Comparison of ENCODE assay signal across 30 mouse cellular contexts in the genomic region with DNA sequence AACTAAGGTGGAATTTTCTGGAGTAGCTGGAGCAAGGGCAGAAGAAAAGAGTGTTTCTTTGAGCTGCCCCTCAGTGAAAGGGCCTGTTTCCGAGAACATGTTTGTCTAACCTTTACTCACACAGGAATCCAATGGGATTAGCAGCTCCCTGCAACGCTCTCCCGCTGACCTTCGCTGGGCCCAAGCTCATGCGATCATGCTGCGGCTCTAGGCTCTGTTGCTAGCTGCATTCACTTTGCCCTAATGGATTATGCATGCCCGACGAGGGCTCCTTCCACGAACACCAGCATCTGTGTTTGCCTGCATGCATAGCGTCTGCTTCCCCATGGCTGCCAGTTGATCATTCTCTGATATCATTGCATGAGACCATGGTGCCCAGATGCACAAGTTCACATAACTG.
DNase-seq lines count a peak whose midpoint lies in the region; ATAC-seq and TF ChIP-seq lines count a peak whose summit lies in the region.
"Had no signal": no experiment of that assay in that cellular context is flagged by ENCODE, and none has a peak within 500 bp of the region (broad histone marks: within the 10 kb centered on the region; RNA-seq: fewer than 3 reads in every experiment).

No protein-coding gene starts in this region.

- ATAC-seq in forebrain, postnatal 0 days, result no peak
- peak; percentile 36 for ATAC-seq in midbrain, embryonic 11.5 days (ENCODE audit: low FRiP score)
- no peak for ATAC-seq in midbrain, embryonic 15.5 days (replicated peaks)
- 0 out of 2 replicates have a peak, but pooled peaks have one; percentile 40 for ATAC-seq in midbrain, embryonic 13.5 days
- ATAC-seq: hindbrain, embryonic 16.5 days had no signal

- peak overlapping the region; percentile 36 for H3K27ac ChIP-seq in forebrain, embryonic 10.5 days
- no peak overlapping the region for H3K27ac ChIP-seq in forebrain, postnatal 0 days (ENCODE audit: low read depth, low read length)
- no peak overlapping the region for H3K27ac ChIP-seq in midbrain, embryonic 11.5 days (ENCODE audit: low read depth, low read length)
- no peak overlapping the region for H3K27ac ChIP-seq in midbrain, embryonic 15.5 days
- H3K27ac ChIP-seq in embryonic facial prominence, embryonic 10.5 days (replicated peaks), result peak overlapping the region; percentile 68
- no peak overlapping the region for H3K27ac ChIP-seq in midbrain, embryonic 13.5 days
- no peak overlapping the region for H3K27ac ChIP-seq in cerebellum, adult 2 months (ENCODE audit: insufficient read depth, low read length)
- H3K27ac ChIP-seq: forebrain, embryonic 12.5 days; heart, embryonic 13.5 days; lung, embryonic 15.5 days; neural tube, embryonic 15.5 days; stomach, postnatal 0 days had no signal

- H3K4me2 ChIP-seq in forebrain, postnatal 0 days (ENCODE audit: low read depth), result no peak overlapping the region
- no peak overlapping the region for H3K4me2 ChIP-seq in midbrain, embryonic 11.5 days
- H3K4me2 ChIP-seq in midbrain, embryonic 15.5 days, result no peak overlapping the region
- H3K4me2 ChIP-seq in midbrain, embryonic 13.5 days (replicated peaks), result no peak overlapping the region
- H3K4me2 ChIP-seq: forebrain, embryonic 12.5 days; heart, embryonic 13.5 days; lung, embryonic 15.5 days; neural tube, embryonic 15.5 days had no signal

- H3K4me3 ChIP-seq in forebrain, embryonic 10.5 days, result no peak overlapping the region
- no peak overlapping the region for H3K4me3 ChIP-seq in forebrain, postnatal 0 days (ENCODE audit: low read depth, low read length)
- no peak overlapping the region for H3K4me3 ChIP-seq in midbrain, embryonic 11.5 days (ENCODE audit: low read depth, low read length)
- H3K4me3 ChIP-seq in midbrain, embryonic 15.5 days, result no peak overlapping the region
- H3K4me3 ChIP-seq in embryonic facial prominence, embryonic 10.5 days, result no peak overlapping the region
- no peak overlapping the region for H3K4me3 ChIP-seq in midbrain, embryonic 13.5 days (replicated peaks)
- no peak overlapping the region for H3K4me3 ChIP-seq in cerebellum, adult 2 months (replicated peaks; ENCODE audit: insufficient read depth, low read depth, low read length)
- H3K4me3 ChIP-seq: erythroblast, embryonic 14.5 days; forebrain, embryonic 12.5 days; heart, embryonic 13.5 days; lung, embryonic 15.5 days; neural tube, embryonic 15.5 days had no signal

- peaks cover 42% of the 10 kb centered on the region for H3K4me1 ChIP-seq in forebrain, embryonic 10.5 days
- H3K4me1 ChIP-seq in forebrain, postnatal 0 days (ENCODE audit: insufficient read depth), result no peaks in the 10 kb centered on the region
- peaks cover 10% of the 10 kb centered on the region for H3K4me1 ChIP-seq in midbrain, embryonic 11.5 days (ENCODE audit: control insufficient read depth, insufficient read depth, low read length)
- peaks cover 11% of the 10 kb centered on the region for H3K4me1 ChIP-seq in midbrain, embryonic 15.5 days
- peaks cover 46% of the 10 kb centered on the region for H3K4me1 ChIP-seq in embryonic facial prominence, embryonic 10.5 days
- H3K4me1 ChIP-seq in midbrain, embryonic 13.5 days (replicated peaks), result peaks cover 15% of the 10 kb centered on the region
- no peaks in the 10 kb centered on the region for H3K4me1 ChIP-seq in cerebellum, adult 2 months (ENCODE audit: control insufficient read depth, insufficient read depth, low read length)
- H3K4me1 ChIP-seq: heart, embryonic 13.5 days; lung, embryonic 15.5 days had no signal

- DNase-seq in forebrain, embryonic 10.5 days (ENCODE audit: extremely low spot score, low spot score), result no peak
- no peak for DNase-seq in forebrain, postnatal 0 days
- no peak for DNase-seq in midbrain, embryonic 11.5 days (ENCODE audit: low spot score, missing footprints)
- DNase-seq in embryonic facial prominence, embryonic 10.5 days (ENCODE audit: low spot score), result peak; percentile 60
- no peak for DNase-seq in layer of hippocampus, adult 18-20 months (ENCODE audit: low spot score in 2 of 2)
- DNase-seq in cerebellum, adult 2 months, result no peak
- DNase-seq: adrenal gland, adult 8-10 months; cerebellum, adult 11 months; cerebellum, adult 9-11 months; gastrocnemius, postnatal 36 days; heart, adult 18-20 months; heart, postnatal 10 days; kidney, adult 18-20 months; kidney, postnatal 4 days; layer of hippocampus, postnatal 36 days; left cerebral cortex, postnatal 4 days; right cerebral cortex, adult 18-20 months; right cerebral cortex, postnatal 4 days; thymus, adult 18-20 months; thymus, postnatal 25 days had no signal

- peaks cover 32% of the 10 kb centered on the region for H3K27me3 ChIP-seq in forebrain, embryonic 10.5 days (ENCODE audit: poor library complexity, severe bottlenecking)
- no peaks in the 10 kb centered on the region for H3K27me3 ChIP-seq in forebrain, postnatal 0 days (ENCODE audit: insufficient read depth, low read length)
- H3K27me3 ChIP-seq in midbrain, embryonic 11.5 days (ENCODE audit: control insufficient read depth, insufficient read depth, low read length), result peaks cover 21% of the 10 kb centered on the region
- peaks cover 30% of the 10 kb centered on the region for H3K27me3 ChIP-seq in midbrain, embryonic 15.5 days (replicated peaks)
- H3K27me3 ChIP-seq in embryonic facial prominence, embryonic 10.5 days (replicated peaks; ENCODE audit: low read depth, poor library complexity, severe bottlenecking), result peaks cover 24% of the 10 kb centered on the region
- H3K27me3 ChIP-seq in midbrain, embryonic 13.5 days, result peaks cover 66% of the 10 kb centered on the region
- no peaks in the 10 kb centered on the region for H3K27me3 ChIP-seq in cerebellum, adult 2 months (ENCODE audit: control insufficient read depth, insufficient read depth, low read length)
- H3K27me3 ChIP-seq: heart, embryonic 13.5 days; lung, embryonic 15.5 days; neural tube, embryonic 15.5 days had no signal

- TF ChIP-seq POLR2A in cerebellum, adult 2 months (IDR thresholded peaks at IDR 0.05; ENCODE audit: borderline replicate concordance, insufficient read depth, low read length), result no peak

- WGBS in forebrain, embryonic 10.5 days, result 22% methylated on average over 10 of the region's 10 CpGs
- WGBS in forebrain, postnatal 0 days, result 29% methylated on average over 10 of the region's 10 CpGs
- 7% methylated on average over 10 of the region's 10 CpGs for WGBS in midbrain, embryonic 11.5 days
- WGBS in midbrain, embryonic 15.5 days, result 9% methylated on average over 10 of the region's 10 CpGs
- WGBS in embryonic facial prominence, embryonic 10.5 days, result 20% methylated on average over 10 of the region's 10 CpGs
- WGBS in midbrain, embryonic 13.5 days, result 10% methylated on average over 10 of the region's 10 CpGs
- 18% methylated on average over 10 of the region's 10 CpGs for WGBS in cerebellum, adult 2 months

- no peak for TF ChIP-seq CTCF in forebrain, postnatal 0 days (IDR thresholded peaks at IDR 0.05; ENCODE audit: low read depth)
- no peak for TF ChIP-seq CTCF in cerebellum, adult 2 months (IDR thresholded peaks at IDR 0.05; ENCODE audit: borderline replicate concordance, insufficient read depth, low read depth, low read length)

- no peaks in the 10 kb centered on the region for H3K36me3 ChIP-seq in forebrain, embryonic 10.5 days (replicated peaks)
- no peaks in the 10 kb centered on the region for H3K36me3 ChIP-seq in forebrain, postnatal 0 days (ENCODE audit: insufficient read depth)
- H3K36me3 ChIP-seq in midbrain, embryonic 11.5 days (ENCODE audit: control insufficient read depth, insufficient read depth, low read length), result no peaks in the 10 kb centered on the region
- H3K36me3 ChIP-seq in midbrain, embryonic 15.5 days (replicated peaks), result no peaks in the 10 kb centered on the region
- peaks cover 8% of the 10 kb centered on the region for H3K36me3 ChIP-seq in embryonic facial prominence, embryonic 10.5 days (replicated peaks)
- no peaks in the 10 kb centered on the region for H3K36me3 ChIP-seq in midbrain, embryonic 13.5 days
- H3K36me3 ChIP-seq: forebrain, embryonic 12.5 days; G1E; heart, embryonic 13.5 days; lung, embryonic 15.5 days; neural tube, embryonic 15.5 days had no signal

- H3K9me3 ChIP-seq in forebrain, embryonic 10.5 days, result peaks cover 9% of the 10 kb centered on the region
- H3K9me3 ChIP-seq in forebrain, postnatal 0 days (ENCODE audit: low read length), result no peaks in the 10 kb centered on the region
- H3K9me3 ChIP-seq in midbrain, embryonic 11.5 days (ENCODE audit: control insufficient read depth, low read length), result no peaks in the 10 kb centered on the region
- H3K9me3 ChIP-seq in midbrain, embryonic 15.5 days, result no peaks in the 10 kb centered on the region
- H3K9me3 ChIP-seq in embryonic facial prominence, embryonic 10.5 days, result peaks cover 10% of the 10 kb centered on the region
- no peaks in the 10 kb centered on the region for H3K9me3 ChIP-seq in midbrain, embryonic 13.5 days
- H3K9me3 ChIP-seq: forebrain, embryonic 12.5 days; heart, embryonic 13.5 days; neural tube, embryonic 15.5 days had no signal

- H3K9ac ChIP-seq in forebrain, postnatal 0 days, result no peak overlapping the region
- H3K9ac ChIP-seq in midbrain, embryonic 11.5 days (ENCODE audit: low read length), result no peak overlapping the region
- no peak overlapping the region for H3K9ac ChIP-seq in midbrain, embryonic 15.5 days
- no peak overlapping the region for H3K9ac ChIP-seq in midbrain, embryonic 13.5 days (replicated peaks)
- H3K9ac ChIP-seq: forebrain, embryonic 12.5 days; heart, embryonic 13.5 days; lung, embryonic 15.5 days; neural tube, embryonic 15.5 days had no signal

Comparison
In these comparisons a context has a peak if more than half of its experiments do, and no peak if none do; other contexts are left out.
1. H3K27ac ChIP-seq: peak in forebrain, embryonic 10.5 days (single experiment) and embryonic facial prominence, embryonic 10.5 days (single experiment); none in forebrain, postnatal 0 days (single experiment), midbrain, embryonic 11.5 days (single experiment), midbrain, embryonic 15.5 days (single experiment), midbrain, embryonic 13.5 days (single experiment) and cerebellum, adult 2 months (single experiment).
2. ATAC-seq: peak in midbrain, embryonic 11.5 days (single experiment) and midbrain, embryonic 13.5 days (single experiment); none in forebrain, postnatal 0 days (single experiment) and midbrain, embryonic 15.5 days (single experiment).